Mouse (Mus musculus) brain, embryonic 18.5 days (tissue): ENCODE measurements around the gene Ppp1r3f.

ENCODE experiments used
- DNase-seq: peaks from one replicate; pipeline ENCODE4 v3.0.0-alpha.2; 2012; ENCODE audit warnings: low read depth, low spot score

Gene Ppp1r3f

GRCm38 (mm10) chrX:7553474-7553873 is 20.6 kb downstream of the Ppp1r3f start:
- DNase-seq, result no peak

DNA sequence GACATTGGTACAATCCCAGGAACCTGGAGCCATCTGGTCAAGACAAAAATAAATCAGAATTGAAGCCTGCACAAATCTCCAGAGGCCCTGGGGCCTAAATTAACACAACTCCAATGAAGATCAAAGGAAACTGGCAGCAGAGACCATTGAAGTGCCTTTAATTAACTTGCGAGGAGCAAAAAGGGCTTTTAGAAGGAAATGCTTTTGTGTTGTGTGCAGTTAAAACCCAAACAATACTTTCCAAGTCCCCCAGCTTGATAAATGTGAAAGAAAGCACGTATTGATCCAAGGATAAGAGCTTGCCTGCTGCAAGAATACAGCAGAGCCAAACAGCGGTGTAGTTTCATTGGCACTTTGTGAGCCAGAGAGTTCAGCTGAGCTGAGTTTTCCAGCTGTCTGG is 49.1 kb downstream of the Ppp1r3f start:
- DNase-seq, result no peak
